Mouse (Mus musculus): ENCODE data around the gene Olfr536. TPM values are rescaled to one million over a fixed set of nuclear protein-coding genes. Genes with fewer than 3 reads are reported as not detected.
"Not testable (repeated sequence)": the region's sequence is repeated elsewhere in the genome, so short reads cannot be mapped to it uniquely, and the experiment has no call there.

Olfr536 gene
- not detected in 2 replicates for polyA plus RNA-seq (2016; fragmentation: Nextera tagmentation; extraction: Ambion mirVana)

- 80% methylated on average over 2 of the region's 2 CpGs for WGBS
- not testable (repeated sequence) for DNase-seq (ENCODE audit: low spot score); H3K27ac ChIP-seq; H3K36me3 ChIP-seq; H3K4me1 ChIP-seq; H3K27me3 ChIP-seq (ENCODE audit: low read depth, poor library complexity, severe bottlenecking); H3K9me3 ChIP-seq (replicated peaks); H3K4me3 ChIP-seq
These were observed at the start of gene Olfr536 for GRCm38 (mm10) chr7:140507346-140508021. Gene Olfr536 (minus strand): TSS chr7:140507396.

GRCm38 (mm10) chr7:140539746-140540145 is 32.5 kb upstream of the Olfr536 start:
- 80% methylated on average over 2 of the region's 2 CpGs for whole genome bisulfite sequencing
- Histone ChIP-seq H3K9me3 (replicated peaks) (no peaks in the 10 kb centered on the region), H3K27me3 (ENCODE audit: low read depth, poor library complexity, severe bottlenecking) (no peaks in the 10 kb centered on the region), H3K36me3 (no peaks in the 10 kb centered on the region), H3K4me1 (no peaks in the 10 kb centered on the region), H3K4me3 (no peak overlapping the region), H3K27ac (no peak overlapping the region)
- DNase-seq (ENCODE audit: low spot score): no peak

GRCm38 (mm10) chr7:140494702-140495101 is 12.5 kb downstream of the Olfr536 start:
- Histone ChIP-seq H3K4me3 (no peak overlapping the region), H3K36me3 (no peaks in the 10 kb centered on the region), H3K27ac (no peak overlapping the region), H3K4me1 (no peaks in the 10 kb centered on the region), H3K9me3 (replicated peaks) (no peaks in the 10 kb centered on the region), H3K27me3 (ENCODE audit: low read depth, poor library complexity, severe bottlenecking) (peaks cover 11% of the 10 kb centered on the region; the same call in 1 of the 2 replicates)
- no peak for DNase-seq (ENCODE audit: low spot score)

GRCm38 (mm10) chr7:140494231-140494630 is 13.0 kb downstream of the Olfr536 start:
- Histone ChIP-seq H3K4me1 (no peaks in the 10 kb centered on the region), H3K27me3 (ENCODE audit: low read depth, poor library complexity, severe bottlenecking) (peaks cover 11% of the 10 kb centered on the region; the same call in 1 of the 2 replicates), H3K4me3 (no peak overlapping the region), H3K36me3 (no peaks in the 10 kb centered on the region), H3K9me3 (replicated peaks) (no peaks in the 10 kb centered on the region), H3K27ac (no peak overlapping the region)
- 18% methylated on average over 2 of the region's 2 CpGs for WGBS
- no peak for DNase-seq (ENCODE audit: low spot score)

- Histone ChIP-seq H3K27ac (no peak overlapping the region), H3K27me3 (ENCODE audit: low read depth, poor library complexity, severe bottlenecking) (peaks cover 5% of the 10 kb centered on the region; the same call in 1 of the 2 replicates), H3K36me3 (no peaks in the 10 kb centered on the region), H3K4me3 (no peak overlapping the region), H3K4me1 (no peaks in the 10 kb centered on the region), H3K9me3 (replicated peaks) (no peaks in the 10 kb centered on the region)
- 88% methylated on average over 1 of the region's 1 CpGs for WGBS
- no peak for DNase-seq (ENCODE audit: low spot score)
These were observed 18.2 kb downstream of the Olfr536 start for GRCm38 (mm10) chr7:140488981-140489380.

- no peaks in the 10 kb centered on the region for H3K36me3 ChIP-seq
- no peak within 1 kb of the TSS for H3K27ac ChIP-seq
- DNase-seq (ENCODE audit: low spot score): no peak
- H3K27me3 ChIP-seq (ENCODE audit: low read depth, poor library complexity, severe bottlenecking): no peaks in the 10 kb centered on the region
- H3K9me3 ChIP-seq (replicated peaks): no peaks in the 10 kb centered on the region
- H3K4me3 ChIP-seq: no peak within 1 kb of the TSS
- 93% methylated on average over 1 of the region's 1 CpGs for WGBS
- no peaks in the 10 kb centered on the region for H3K4me1 ChIP-seq
These were observed 23.3 kb downstream of the Olfr536 start, which contains the start of gene Olfr535 for GRCm38 (mm10) chr7:140483916-140484315. Gene Olfr535 (plus strand): TSS chr7:140484216.

- no peaks in the 10 kb centered on the region for H3K27me3 ChIP-seq (ENCODE audit: low read depth, poor library complexity, severe bottlenecking)
- no peak overlapping the region for H3K4me3 ChIP-seq
- no peaks in the 10 kb centered on the region for H3K9me3 ChIP-seq (replicated peaks)
- no peaks in the 10 kb centered on the region for H3K36me3 ChIP-seq
- H3K4me1 ChIP-seq: no peaks in the 10 kb centered on the region
- WGBS: 89% methylated on average over 1 of the region's 1 CpGs
- H3K27ac ChIP-seq: no peak overlapping the region
- DNase-seq (ENCODE audit: low spot score): no peak
These were observed 28.5 kb downstream of the Olfr536 start for GRCm38 (mm10) chr7:140478733-140479132.

- 82% methylated on average over 1 of the region's 1 CpGs for WGBS
- Histone ChIP-seq H3K4me1 (no peaks in the 10 kb centered on the region), H3K4me3 (no peak overlapping the region), H3K27ac (no peak overlapping the region), H3K9me3 (replicated peaks) (no peaks in the 10 kb centered on the region), H3K27me3 (ENCODE audit: low read depth, poor library complexity, severe bottlenecking) (no peaks in the 10 kb centered on the region), H3K36me3 (no peaks in the 10 kb centered on the region)
- DNase-seq (ENCODE audit: low spot score): no peak
These were observed 29.3 kb downstream of the Olfr536 start for GRCm38 (mm10) chr7:140477886-140478285.

GRCm38 (mm10) chr7:140463070-140463469 is 44.1 kb downstream of the Olfr536 start, which contains the start of gene Olfr533:
Gene Olfr533 (plus strand): TSS chr7:140463370.
- DNase-seq (ENCODE audit: low spot score); H3K27ac ChIP-seq; H3K36me3 ChIP-seq; H3K4me3 ChIP-seq; H3K4me1 ChIP-seq; H3K9me3 ChIP-seq (replicated peaks); H3K27me3 ChIP-seq (ENCODE audit: low read depth, poor library complexity, severe bottlenecking): not testable (repeated sequence)
- 100% methylated on average over 1 of the region's 1 CpGs for WGBS

Other genes with a start within 250 kb of the Olfr536 start
- not detected in 2 replicates for gene Olfr525, start 186.5 kb downstream of the Olfr536 start, polyA plus RNA-seq (2016; fragmentation: Nextera tagmentation; extraction: Ambion mirVana)
- gene Olfr527, start 173.4 kb downstream of the Olfr536 start, polyA plus RNA-seq (2016; fragmentation: Nextera tagmentation; extraction: Ambion mirVana): not detected in 2 replicates
- not detected in 2 replicates for gene Olfr60, start 145.7 kb downstream of the Olfr536 start, polyA plus RNA-seq (2016; fragmentation: Nextera tagmentation; extraction: Ambion mirVana)
- not detected in 2 replicates for gene Olfr530, start 131.1 kb downstream of the Olfr536 start, polyA plus RNA-seq (2016; fragmentation: Nextera tagmentation; extraction: Ambion mirVana)
- gene Olfr531, start 104.5 kb downstream of the Olfr536 start, polyA plus RNA-seq (2016; fragmentation: Nextera tagmentation; extraction: Ambion mirVana): not detected in 2 replicates
- gene Olfr532, start 85.8 kb downstream of the Olfr536 start, polyA plus RNA-seq (2016; fragmentation: Nextera tagmentation; extraction: Ambion mirVana): not detected in 2 replicates
- not detected in 2 replicates for gene Olfr533, start 44.0 kb downstream of the Olfr536 start, polyA plus RNA-seq (2016; fragmentation: Nextera tagmentation; extraction: Ambion mirVana)
- gene Olfr535, start 23.2 kb downstream of the Olfr536 start, polyA plus RNA-seq (2016; fragmentation: Nextera tagmentation; extraction: Ambion mirVana): not detected in 2 replicates
- not detected in 2 replicates for gene Olfr538, start 60.5 kb upstream of the Olfr536 start, polyA plus RNA-seq (2016; fragmentation: Nextera tagmentation; extraction: Ambion mirVana)
- gene Olfr46, start 93.9 kb upstream of the Olfr536 start, polyA plus RNA-seq (2016; fragmentation: Nextera tagmentation; extraction: Ambion mirVana): not detected in 2 replicates
- gene Olfr61, start 121.6 kb upstream of the Olfr536 start, polyA plus RNA-seq (2016; fragmentation: Nextera tagmentation; extraction: Ambion mirVana): not detected in 2 replicates
- gene Olfr53, start 139.1 kb upstream of the Olfr536 start, polyA plus RNA-seq (2016; fragmentation: Nextera tagmentation; extraction: Ambion mirVana): not detected in 2 replicates
- not detected in 2 replicates for gene Olfr539, start 152.5 kb upstream of the Olfr536 start, polyA plus RNA-seq (2016; fragmentation: Nextera tagmentation; extraction: Ambion mirVana)
- gene Olfr45, start 174.6 kb upstream of the Olfr536 start, polyA plus RNA-seq (2016; fragmentation: Nextera tagmentation; extraction: Ambion mirVana): 0.03 TPM in 1 of 2 replicates, not detected in the other
- gene Olfr541, start 189.9 kb upstream of the Olfr536 start, polyA plus RNA-seq (2016; fragmentation: Nextera tagmentation; extraction: Ambion mirVana): not detected in 2 replicates

Measured in limb, embryonic 10.5 days (tissue).